Mouse (Mus musculus) yolk sac, embryonic 10.5 days (tissue): ENCODE measurements around the gene Zfp592.
A peak's percentile ranks its signal among the peaks of the same experiment; 100 is the strongest.

Source experiments
- DNase-seq: peaks from one replicate; pipeline ENCODE4 v3.0.0-alpha.2; 2017; ENCODE audit warnings: low spot score

Gene Zfp592

GRCm38 (mm10) chr7:81057901-81058711, 64.6 kb downstream of the Zfp592 start:
- peak; percentile 82 for DNase-seq

- DNase-seq = peak; percentile 67
Measured at GRCm38 (mm10) chr7:81058712-81059154, 65.3 kb downstream of the Zfp592 start.

- no peak for DNase-seq
Measured at GRCm38 (mm10) chr7:81059388-81059787, 65.9 kb downstream of the Zfp592 start.

GRCm38 (mm10) chr7:81060908-81061307, 67.4 kb downstream of the Zfp592 start:
- DNase-seq = no peak

GRCm38 (mm10) chr7:81061936-81062335, 68.5 kb downstream of the Zfp592 start:
- no peak for DNase-seq

- DNase-seq = no peak
Measured at GRCm38 (mm10) chr7:81063332-81063731, 69.9 kb downstream of the Zfp592 start.

- DNase-seq = no peak
Measured at GRCm38 (mm10) chr7:81066714-81067113, 73.2 kb downstream of the Zfp592 start.

- no peak for DNase-seq
Measured at GRCm38 (mm10) chr7:81072463-81072862, 79.0 kb downstream of the Zfp592 start.

GRCm38 (mm10) chr7:81073273-81073672, 79.8 kb downstream of the Zfp592 start:
- no peak for DNase-seq

GRCm38 (mm10) chr7:81074546-81074945, 81.1 kb downstream of the Zfp592 start:
- peak; percentile 74 for DNase-seq

- DNase-seq = no peak
Measured at GRCm38 (mm10) chr7:81075299-81075698, 81.8 kb downstream of the Zfp592 start.

- no peak for DNase-seq
Measured at GRCm38 (mm10) chr7:81075732-81076131, 82.3 kb downstream of the Zfp592 start.

- no peak for DNase-seq
Measured at GRCm38 (mm10) chr7:81077009-81077408, 83.5 kb downstream of the Zfp592 start.

GRCm38 (mm10) chr7:81078740-81079139, 85.3 kb downstream of the Zfp592 start:
- DNase-seq = no peak

GRCm38 (mm10) chr7:81093420-81093965, 100.0 kb downstream of the Zfp592 start:
- DNase-seq = no peak

GRCm38 (mm10) chr7:81094104-81094757, 100.8 kb downstream of the Zfp592 start:
- peak; percentile 35 for DNase-seq
